Mouse (Mus musculus) c-Kit-negative CD71-positive TER-119-positive erythroid progenitor cells, embryonic 14.5 days (primary cell): Measurements from ENCODE around the gene Slf2.

Source experiments
- DNase-seq: peaks from one replicate; pipeline ENCODE4 v3.0.0-alpha.2; 2013; ENCODE audit warnings: low read depth, low spot score

The Slf2 gene

GRCm38 (mm10) chr19:44983366-44983765 lies 52.4 kb downstream of the Slf2 start:
- DNase-seq: no peak

DNA sequence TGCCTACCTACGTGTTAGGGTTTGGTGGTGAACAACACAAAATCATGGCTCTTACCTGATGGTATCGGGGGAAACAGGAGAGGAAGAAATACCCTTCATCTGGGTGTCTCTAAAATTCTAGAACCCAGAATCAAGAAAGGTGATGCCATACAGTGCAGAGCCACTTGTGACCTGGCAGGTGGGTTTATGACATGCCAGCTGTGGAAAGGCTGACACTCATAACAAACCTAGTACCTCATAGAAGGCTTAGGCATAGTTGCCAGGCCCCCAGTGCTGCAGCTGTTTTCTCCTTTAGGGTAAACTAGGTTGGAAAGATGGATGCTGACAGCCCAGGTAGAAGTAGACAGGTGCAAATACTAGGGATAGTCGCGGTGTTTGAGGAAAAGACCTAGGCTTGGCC lies 53.5 kb downstream of the Slf2 start:
- DNase-seq: no peak

GRCm38 (mm10) chr19:44985159-44985988 lies 54.4 kb downstream of the Slf2 start:
- DNase-seq: no peak

DNA sequence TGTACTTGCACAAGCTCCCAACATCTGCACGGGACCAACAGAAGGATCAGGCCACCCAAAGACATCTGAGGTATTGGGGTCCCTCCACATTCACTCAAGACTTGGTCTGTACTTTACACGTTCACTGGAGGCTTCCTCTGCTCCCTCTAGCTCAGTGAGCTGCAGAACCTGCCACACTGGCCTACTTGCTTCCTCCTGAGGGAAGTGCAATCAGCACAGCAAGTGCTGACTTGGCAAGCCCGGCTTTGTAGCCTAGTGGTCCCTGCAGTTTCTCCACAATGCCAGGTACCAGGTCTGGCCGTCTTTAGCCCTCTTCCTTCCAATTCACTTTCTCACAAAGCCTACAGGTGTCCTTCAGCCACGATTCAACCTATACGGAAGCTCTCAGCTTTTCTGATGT lies 56.1 kb downstream of the Slf2 start:
- DNase-seq: no peak

DNA sequence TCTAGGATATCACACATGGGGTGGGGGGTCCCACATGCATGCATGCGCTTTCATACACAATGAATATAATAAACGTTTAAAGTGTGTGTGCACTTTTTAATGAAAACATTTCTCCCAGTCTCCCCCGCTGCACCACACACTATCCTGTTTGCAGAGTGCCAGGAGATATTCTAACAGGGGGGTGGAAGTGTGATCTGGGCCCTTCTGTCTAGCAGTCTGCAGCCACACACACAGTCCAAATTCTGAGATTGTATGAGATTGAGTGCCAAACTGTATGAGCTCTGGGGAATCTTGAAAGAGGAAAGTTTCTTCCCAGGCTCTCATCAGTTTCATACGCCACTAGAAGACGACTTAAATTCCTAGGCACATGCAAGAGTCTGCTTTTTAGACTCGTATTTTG lies 56.9 kb downstream of the Slf2 start:
- no peak for DNase-seq

DNA sequence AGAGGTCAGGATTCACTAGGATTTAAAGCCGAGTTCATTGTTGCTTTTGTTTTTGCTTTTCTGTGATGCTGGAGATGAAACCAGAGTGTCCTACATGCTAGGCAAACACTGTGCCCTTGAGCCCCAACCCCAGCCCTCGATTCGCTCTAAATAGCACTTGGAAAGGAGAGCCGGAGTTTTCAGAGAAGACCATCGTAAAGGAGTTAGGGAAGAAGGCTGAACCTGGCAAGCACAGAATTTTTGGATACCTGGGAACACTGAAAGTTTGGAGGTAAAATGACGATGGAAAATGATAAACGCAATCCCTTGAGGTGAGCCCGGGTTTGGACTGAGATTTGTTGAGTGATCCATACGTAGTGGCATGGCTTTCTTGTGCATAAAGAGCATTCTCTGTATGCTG lies 57.4 kb downstream of the Slf2 start:
- DNase-seq: no peak

GRCm38 (mm10) chr19:44988831-44989566 lies 58.0 kb downstream of the Slf2 start, which contains the start of gene Sema4g:
Gene Sema4g (plus strand): TSS chr19:44989101.
- DNase-seq: no peak

- DNase-seq: no peak
Measured at GRCm38 (mm10) chr19:44989567-44990495, 58.9 kb downstream of the Slf2 start.

- no peak for DNase-seq
Measured at GRCm38 (mm10) chr19:44991031-44991430, 60.1 kb downstream of the Slf2 start.

DNA sequence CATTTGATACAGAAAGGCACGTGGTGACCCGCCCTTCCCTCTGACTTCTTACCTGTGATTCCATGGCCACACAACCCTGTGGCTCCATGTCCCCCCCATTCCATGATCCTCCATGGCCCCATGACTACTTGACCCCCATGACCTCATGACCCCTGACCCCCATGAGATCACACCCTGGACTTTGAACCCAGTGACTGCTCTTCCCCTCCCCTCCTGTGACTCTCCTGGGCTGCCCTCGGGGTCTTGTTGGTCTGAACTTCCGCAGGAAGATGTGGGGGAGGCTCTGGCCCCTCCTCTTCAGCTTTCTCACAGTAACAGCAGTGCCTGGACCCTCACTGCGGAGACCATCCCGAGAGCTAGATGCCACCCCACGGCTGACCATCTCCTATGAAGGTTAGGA lies 61.3 kb downstream of the Slf2 start:
- DNase-seq: no peak

GRCm38 (mm10) chr19:44992712-44993111 lies 61.8 kb downstream of the Slf2 start:
- DNase-seq: no peak

GRCm38 (mm10) chr19:44997786-44998185 lies 66.8 kb downstream of the Slf2 start:
- DNase-seq: no peak

DNA sequence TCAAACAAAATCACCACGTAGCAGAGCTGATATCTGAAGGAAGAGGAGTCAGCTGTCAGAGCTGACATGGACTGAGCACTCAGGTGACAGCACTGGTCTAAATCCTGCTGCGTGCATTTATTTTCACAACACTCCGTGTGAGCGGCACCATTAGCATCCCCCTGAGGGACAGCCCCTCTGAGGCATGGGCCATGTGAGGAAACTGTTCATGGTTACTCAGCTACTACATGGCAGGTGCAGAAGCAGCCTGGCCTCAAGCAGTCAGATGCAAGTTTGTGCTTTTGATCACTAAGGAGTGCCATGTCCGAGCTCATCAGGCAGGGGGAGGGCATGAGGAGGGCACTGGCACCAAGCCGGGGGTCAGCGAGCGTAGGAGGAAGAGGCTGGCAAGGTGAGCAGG lies 68.7 kb downstream of the Slf2 start:
- DNase-seq: no peak

DNA sequence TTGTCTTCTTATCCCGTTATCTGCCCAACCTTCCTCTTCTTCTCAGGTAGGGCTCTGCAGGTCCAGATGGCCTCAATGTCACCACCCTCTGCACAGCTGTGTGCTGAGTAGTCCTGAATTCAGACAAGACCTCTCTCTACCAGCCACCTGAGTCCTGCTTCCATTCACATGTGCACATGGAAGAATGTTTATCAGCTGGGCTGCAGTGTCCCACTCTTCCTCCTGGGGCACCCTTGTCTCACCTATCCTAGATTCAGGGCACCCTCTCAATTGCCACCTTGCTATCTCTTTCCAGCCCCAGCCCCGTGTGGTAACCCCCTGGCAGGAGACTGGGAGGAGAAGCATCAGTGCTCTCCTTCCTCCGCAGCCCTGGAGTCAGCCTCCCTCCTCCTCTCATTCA lies 71.3 kb downstream of the Slf2 start:
- DNase-seq: no peak

- DNase-seq: no peak
Measured at GRCm38 (mm10) chr19:45003740-45004516, 73.0 kb downstream of the Slf2 start.

GRCm38 (mm10) chr19:45005444-45005843 lies 74.5 kb downstream of the Slf2 start, which contains the start of gene Twnk:
Gene Twnk (plus strand): TSS chr19:45005663.
- peak; percentile 67 for DNase-seq

DNA sequence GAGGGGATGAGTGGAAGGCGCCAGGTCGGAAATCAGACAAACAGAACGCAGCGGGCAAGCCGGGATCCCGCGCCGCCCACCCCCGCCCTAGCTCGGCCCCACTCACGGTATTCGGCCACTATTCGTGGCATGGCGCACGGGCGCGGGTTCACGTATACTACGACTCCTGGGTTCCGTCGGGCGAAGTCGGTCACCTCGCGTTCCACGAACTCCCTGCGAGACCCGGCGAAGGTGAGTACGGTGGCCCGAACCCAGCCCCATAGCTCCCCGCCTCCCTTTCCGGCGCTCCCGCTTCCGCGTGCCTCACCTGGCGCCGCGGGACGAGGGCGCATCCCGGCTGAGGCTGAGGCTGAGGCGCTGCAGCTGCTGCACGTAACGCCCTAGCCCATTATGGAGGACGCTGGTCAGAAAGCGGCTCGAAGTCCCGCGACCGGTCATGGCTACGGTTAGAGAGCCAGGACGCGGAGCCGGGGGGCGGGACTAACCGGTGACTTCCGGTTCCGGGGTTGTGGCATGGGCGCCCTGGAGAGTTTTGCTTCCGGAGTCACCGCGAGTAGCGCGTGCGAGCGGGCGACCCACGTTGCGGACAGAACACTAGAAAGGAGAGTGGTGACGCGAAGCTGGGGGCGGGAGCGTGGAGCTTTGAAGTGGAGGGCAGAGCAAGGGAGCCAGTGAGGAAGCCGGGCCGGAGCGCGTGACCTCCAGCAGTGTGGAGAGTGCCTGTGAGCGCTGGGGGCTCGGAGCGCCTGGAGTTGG lies 75.2 kb downstream of the Slf2 start, which contains the start of gene Mrpl43:
TSS of gene Mrpl43 (minus strand) at position 486 of the 756 bp plus-strand sequence.
- DNase-seq: peak; percentile 83

DNA sequence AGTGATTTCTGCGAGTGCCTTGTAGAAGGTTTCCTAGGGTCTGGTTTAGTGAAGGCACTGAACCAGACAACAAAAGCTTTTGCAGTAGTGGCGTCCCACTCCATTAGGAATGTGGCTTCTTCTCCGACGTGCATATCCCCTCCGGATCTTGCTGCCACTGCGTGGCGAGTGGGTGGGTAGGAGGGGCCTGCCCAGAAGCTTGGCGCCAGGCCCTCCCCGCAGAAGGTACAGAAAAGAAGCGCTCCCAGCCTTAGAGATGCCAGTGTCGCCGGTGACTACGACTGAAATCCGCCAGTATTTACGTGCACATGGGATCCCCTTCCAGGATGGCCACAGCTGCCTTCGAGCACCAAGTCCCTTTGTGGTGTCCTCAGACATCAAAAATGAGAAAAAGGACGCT lies 76.1 kb downstream of the Slf2 start:
- DNase-seq: no peak

DNA sequence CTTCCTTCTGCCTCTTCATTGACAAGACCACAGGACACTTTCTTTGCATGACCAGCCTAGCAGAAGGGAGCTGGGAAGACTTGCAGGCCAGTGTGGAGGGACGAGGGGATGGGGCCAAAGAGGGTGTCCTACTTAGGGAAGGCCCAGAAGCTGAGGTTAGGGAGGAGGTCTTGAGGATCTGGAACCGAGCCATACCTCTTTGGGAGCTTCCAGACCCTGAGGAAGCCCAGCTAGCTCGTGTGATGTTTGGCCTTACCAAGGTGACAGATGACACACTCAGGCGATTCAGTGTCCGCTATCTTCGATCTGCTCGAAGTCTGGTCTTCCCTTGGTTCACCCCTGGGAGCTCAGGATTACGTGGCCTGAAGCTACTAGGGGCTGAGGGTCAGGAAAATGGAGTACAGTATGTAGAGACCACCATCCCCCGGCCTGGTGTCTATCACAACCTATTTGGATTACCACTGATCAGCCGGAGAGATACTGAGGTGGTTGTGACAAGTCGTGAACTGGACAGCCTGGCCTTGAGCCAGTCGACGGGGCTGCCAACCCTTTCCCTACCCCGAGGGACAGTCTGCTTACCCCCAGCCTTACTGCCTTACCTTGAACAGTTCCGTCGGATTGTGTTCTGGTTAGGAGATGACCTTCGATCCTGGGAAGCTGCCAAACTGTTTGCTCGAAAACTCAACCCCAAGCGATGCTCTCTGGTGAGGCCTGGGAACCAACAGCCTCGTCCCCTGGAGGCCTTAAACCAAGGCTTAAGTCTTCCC lies 76.7 kb downstream of the Slf2 start:
- DNase-seq: no peak
